Mouse (Mus musculus) embryonic stem cell, embryonic (primary cell): ENCODE data around the gene Arf3.

ENCODE experiments used
- CTCF ChIA-PET, 4 experiments: fragments of 300-600 bp in 2 of 4; fragments of 350-600 bp in 2 of 4; sonication (Branson Sonifier 250); formaldehyde crosslinking; loops; one replicate each; lab custom pipeline; 2022; ENCODE audit warnings: inconsistent platforms in 2 of 4; lab: Charles Lee
- POLR2A ChIA-PET, 4 experiments: fragments of 300-600 bp in 2 of 4; fragments of 350-600 bp in 2 of 4; sonication (Branson Sonifier 250); formaldehyde crosslinking; loops; one replicate each; lab custom pipeline; 2022; ENCODE audit warnings: antibody characterized with exemption in 4 of 4, inconsistent platforms in 1 of 4; lab: Charles Lee

Gene Arf3

GRCm38 (mm10) chr15:98695726-98696125 lies 67.3 kb downstream of the Arf3 start:
- ChIA-PET POLR2A (interaction anchor here in 3 of 4 experiments (0.5 to 2.9 kb wide), 13 partner anchors 9 to 294 kb away, joined by 3 to 19 read pairs (median 3); partner anchors contain the start of gene Rnd1 (in 2 of the 3)), CTCF (interaction anchor here (0.5 to 1.3 kb wide), 8 partner anchors 9 to 116 kb away, joined by 3 to 8 read pairs (median 5); partner anchors contain the start of gene Ccdc65 (in 1 of the 4))

DNA sequence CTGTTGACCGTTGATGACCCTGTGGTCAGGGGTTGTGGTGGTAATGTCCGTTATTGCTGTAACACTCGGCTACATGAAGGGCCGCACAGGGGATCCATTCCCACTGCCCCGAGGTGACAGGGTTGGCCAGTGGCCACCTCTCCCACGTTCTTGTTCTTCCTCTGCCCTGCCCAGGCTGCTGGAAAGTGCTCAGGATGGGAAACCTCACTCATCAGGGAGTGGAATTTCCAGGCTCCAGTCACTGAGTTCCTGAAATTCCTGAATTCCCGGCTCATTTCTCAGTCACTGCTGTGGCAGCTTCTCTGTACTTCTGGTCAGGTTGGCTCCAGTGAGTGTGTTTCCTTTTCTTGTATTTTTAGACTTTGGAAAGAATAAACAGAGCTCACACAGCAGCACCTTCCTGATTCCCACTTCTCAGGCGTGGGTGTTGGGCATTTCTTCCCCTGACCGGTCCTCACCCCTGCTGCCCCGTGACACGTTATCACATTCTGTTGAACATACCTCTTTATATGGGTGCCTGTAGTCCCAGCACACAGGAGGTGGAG lies 70.8 kb downstream of the Arf3 start:
- POLR2A ChIA-PET, result interaction anchor here in 2 of 4 experiments (0.6 to 1.7 kb wide), 3 partner anchors 15 to 19 kb away, joined by 3 to 5 read pairs (median 5); partner anchors contain the start of gene Rnd1 (in 1 of the 2)
- CTCF ChIA-PET, result interaction anchor here in 2 of 4 experiments (1.0 to 2.5 kb wide), 3 partner anchors 16 to 60 kb away, joined by 3 to 9 read pairs (median 6); partner anchors contain the start of gene Ccdc65 (in 1 of the 2)

DNA sequence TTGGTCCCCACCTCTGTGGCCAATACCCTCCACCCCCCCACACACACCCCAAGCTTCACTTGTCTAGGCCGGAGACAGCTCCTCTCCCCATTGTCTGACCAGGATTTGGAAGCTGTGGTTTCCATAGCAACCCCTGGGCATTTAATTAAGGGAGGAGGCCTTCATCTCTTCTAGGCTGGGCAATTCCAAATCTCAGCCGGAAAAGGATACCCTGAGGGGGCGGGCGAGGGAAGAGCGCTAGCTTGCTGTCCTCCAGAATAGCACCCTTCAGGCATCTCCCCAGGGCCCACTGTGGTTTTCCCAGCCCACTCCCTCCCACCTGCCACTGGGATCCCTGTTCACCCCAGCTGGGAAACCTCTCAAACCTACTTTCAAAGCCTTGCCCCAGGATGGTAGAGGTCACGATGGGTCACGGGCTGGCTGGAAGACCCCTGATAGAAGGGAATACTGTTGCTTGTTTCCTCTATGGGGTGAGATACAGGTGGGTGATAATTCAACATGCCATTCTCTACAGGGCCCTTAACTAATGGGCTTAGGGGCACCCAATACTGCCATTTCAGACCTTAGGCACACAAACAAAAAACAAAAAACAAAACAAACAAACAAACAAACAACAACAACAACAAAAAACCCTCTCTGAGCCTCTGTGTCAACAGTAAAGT lies 71.4 kb downstream of the Arf3 start:
- CTCF ChIA-PET, result interaction anchor here in 3 of 4 experiments (0.6 to 2.5 kb wide), 11 partner anchors 8 to 207 kb away, joined by 3 to 10 read pairs (median 4); partner anchors contain the start of genes Ccdc65 (in 2 of the 3) and Dhh (in 1 of the 3)
- POLR2A ChIA-PET, result interaction anchor here in 3 of 4 experiments (0.7 to 1.9 kb wide), 11 partner anchors 8 to 170 kb away, joined by 3 to 11 read pairs (median 3); partner anchors contain the start of genes Rnd1 (in 3 of the 3) and Fkbp11 (in 1 of the 3)

GRCm38 (mm10) chr15:98689682-98690081 lies 73.3 kb downstream of the Arf3 start:
- POLR2A ChIA-PET, result no interaction called here
- CTCF ChIA-PET, result interaction anchor here in 1 of 4 experiments (2.2 kb wide), 1 partner anchor 10 kb away, joined by 9 read pairs; no protein-coding TSS in a partner anchor
